Mouse (Mus musculus): ENCODE results near the gene Usp31.

The Usp31 gene

GRCm38 (mm10) chr7:121658866-121659265 is 48.2 kb downstream of the Usp31 start:
- DNase-seq (ENCODE audit: low spot score): no peak

GRCm38 (mm10) chr7:121654675-121655074 is 52.4 kb downstream of the Usp31 start:
- no peak for DNase-seq (ENCODE audit: low spot score)

- DNase-seq (ENCODE audit: low spot score): no peak
These were observed 54.4 kb downstream of the Usp31 start for GRCm38 (mm10) chr7:121652629-121653028.

- no peak for DNase-seq (ENCODE audit: low spot score)
These were observed 56.3 kb downstream of the Usp31 start for GRCm38 (mm10) chr7:121650724-121651123.

- DNase-seq (ENCODE audit: low spot score): peak; percentile 21
These were observed 65.9 kb downstream of the Usp31 start for GRCm38 (mm10) chr7:121640998-121641762.

- no peak for DNase-seq (ENCODE audit: low spot score)
These were observed 70.3 kb downstream of the Usp31 start for GRCm38 (mm10) chr7:121636732-121637131.

GRCm38 (mm10) chr7:121634236-121634635 is 72.8 kb downstream of the Usp31 start:
- no peak for DNase-seq (ENCODE audit: low spot score)

GRCm38 (mm10) chr7:121622835-121623420 is 84.1 kb downstream of the Usp31 start:
- no peak for DNase-seq (ENCODE audit: low spot score)

GRCm38 (mm10) chr7:121622433-121622832 is 84.6 kb downstream of the Usp31 start:
- DNase-seq (ENCODE audit: low spot score): no peak

- DNase-seq (ENCODE audit: low spot score): no peak
These were observed 105.4 kb downstream of the Usp31 start for GRCm38 (mm10) chr7:121601697-121602096.

- peak; percentile 23 for DNase-seq (ENCODE audit: low spot score)
These were observed 110.7 kb downstream of the Usp31 start for GRCm38 (mm10) chr7:121596401-121596800.

GRCm38 (mm10) chr7:121595496-121595895 is 111.6 kb downstream of the Usp31 start:
- no peak for DNase-seq (ENCODE audit: low spot score)

GRCm38 (mm10) chr7:121595085-121595484 is 112.0 kb downstream of the Usp31 start:
- DNase-seq (ENCODE audit: low spot score): no peak

GRCm38 (mm10) chr7:121594623-121595022 is 112.4 kb downstream of the Usp31 start:
- DNase-seq (ENCODE audit: low spot score): no peak
